Mouse (Mus musculus) midbrain, embryonic 15.5 days (tissue): ENCODE results near the gene Fancd2. TPM values are rescaled to one million over a fixed set of nuclear protein-coding genes. Genes with fewer than 3 reads are reported as not detected.
A peak's percentile ranks its signal among the peaks of the same experiment; 100 is the strongest.

Experiments used
- ATAC-seq: fragments of 200-750 bp; cut with Nextera tagmentation; replicated peaks from 2 replicates; pipeline ENCODE4 v1.8.0; 2017; ENCODE audit warnings: moderate TSS enrichment
- H3K27ac ChIP-seq: fragments of 300-500 bp; sonication (generic); 2 replicates; pipeline ENCODE4 v1.5.1; 2015; ENCODE audit warnings: mild to moderate bottlenecking, inconsistent platforms
- H3K27me3 ChIP-seq: fragments of 300-500 bp; sonication (generic); replicated peaks from 2 replicates; pipeline ENCODE4 v1.6.1; 2015; ENCODE audit warnings: inconsistent platforms
- H3K36me3 ChIP-seq: fragments of 300-500 bp; sonication (generic); replicated peaks from 2 replicates; pipeline ENCODE4 v1.6.1; 2015; ENCODE audit warnings: inconsistent platforms
- H3K4me1 ChIP-seq: fragments of 300-500 bp; sonication (generic); 2 replicates; pipeline ENCODE4 v1.6.1; 2015; ENCODE audit warnings: inconsistent platforms
- H3K4me2 ChIP-seq: fragments of 300-500 bp; sonication (generic); 2 replicates; pipeline ENCODE4 v1.6.1; 2015; ENCODE audit warnings: inconsistent platforms, mild to moderate bottlenecking, moderate library complexity
- H3K4me3 ChIP-seq: fragments of 300-500 bp; sonication (generic); 2 replicates; pipeline ENCODE4 v1.5.1; 2015; ENCODE audit warnings: mild to moderate bottlenecking, inconsistent platforms
- H3K9ac ChIP-seq: fragments of 300-500 bp; sonication (generic); 2 replicates; pipeline ENCODE4 v1.6.1; 2015; ENCODE audit warnings: mild to moderate bottlenecking, inconsistent platforms
- H3K9me3 ChIP-seq: fragments of 300-500 bp; sonication (generic); 2 replicates; pipeline ENCODE4 v1.6.1; 2016; ENCODE audit warnings: inconsistent platforms
- WGBS: fragments of 180-500 bp; shearing (Covaris S2); methylation state at CpG from one replicate; pipeline ENCODE4 v1.1.7; 2015; ENCODE audit warnings: mixed read lengths; 5-methylcytosine and 5-hydroxymethylcytosine counted together
- polyA plus RNA-seq: library from polyadenylated mRNA; unstranded; fragments of >200 nt; fragmentation: Nextera tagmentation; extraction: Ambion mirVana; gene quantifications from 2 replicates; pipeline ENCODE4 v1.2.1, GENCODE M21; 2015

The Fancd2 gene
- polyA plus RNA-seq, 1 experiment from 2014 or later = 2.6 TPM

- ATAC-seq = peak; percentile 92
- Histone ChIP-seq H3K9ac (peak within 1 kb of the TSS; percentile 61), H3K9me3 (no peaks in the 10 kb centered on the region), H3K4me3 (peak within 1 kb of the TSS; percentile 63), H3K27me3 (no peaks in the 10 kb centered on the region), H3K27ac (peak within 1 kb of the TSS; percentile 84), H3K4me2 (peak within 1 kb of the TSS; percentile 62), H3K4me1 (peaks cover 22% of the 10 kb centered on the region), H3K36me3 (peaks cover 6% of the 10 kb centered on the region)
- under 1% methylated on average over 68 of the region's 76 CpGs for WGBS
These were observed 92.7 kb downstream of the Fancd2 start, which contains the start of gene Vhl for GRCm38 (mm10) chr6:113623941-113624751. TSS of gene Vhl (plus strand) at chr6:113623959.

GRCm38 (mm10) chr6:113624989-113625770 lies 93.7 kb downstream of the Fancd2 start:
- Histone ChIP-seq H3K4me3 (peak overlapping the region; percentile 63), H3K27ac (0 out of 2 replicates have a peak overlapping the region, but pooled peaks have one; percentile 84), H3K9me3 (no peaks in the 10 kb centered on the region), H3K9ac (peak overlapping the region; percentile 61; the same call in 1 of the 2 replicates), H3K36me3 (peaks cover 15% of the 10 kb centered on the region), H3K4me1 (peaks cover 22% of the 10 kb centered on the region), H3K4me2 (peak overlapping the region; percentile 62), H3K27me3 (no peaks in the 10 kb centered on the region)
- ATAC-seq = no peak
- WGBS = 37% methylated on average over 5 of the region's 5 CpGs

GRCm38 (mm10) chr6:113630322-113630721 lies 98.8 kb downstream of the Fancd2 start:
- Histone ChIP-seq H3K9me3 (no peaks in the 10 kb centered on the region), H3K4me3 (no peak overlapping the region), H3K4me2 (no peak overlapping the region), H3K27ac (no peak overlapping the region), H3K9ac (no peak overlapping the region), H3K36me3 (peaks cover 27% of the 10 kb centered on the region), H3K27me3 (no peaks in the 10 kb centered on the region), H3K4me1 (peaks cover 11% of the 10 kb centered on the region)
- ATAC-seq = no peak
- WGBS = 88% methylated on average over 5 of the region's 5 CpGs

GRCm38 (mm10) chr6:113632863-113633262 lies 101.4 kb downstream of the Fancd2 start:
- WGBS = 98% methylated on average over 4 of the region's 4 CpGs
- H3K36me3 ChIP-seq = peaks cover 27% of the 10 kb centered on the region

GRCm38 (mm10) chr6:113638302-113639040 lies 107.0 kb downstream of the Fancd2 start, which contains the start of gene Irak2:
TSS of gene Irak2 (plus strand) at chr6:113638467.
- no peaks in the 10 kb centered on the region for H3K27me3 ChIP-seq
- H3K36me3 ChIP-seq = no peaks in the 10 kb centered on the region
- peak within 1 kb of the TSS; percentile 44 for H3K4me3 ChIP-seq
- WGBS = 9% methylated on average over 37 of the region's 37 CpGs
- H3K4me2 ChIP-seq = peak within 1 kb of the TSS; percentile 61
- peaks cover 2% of the 10 kb centered on the region; the same call in 1 of the 2 replicates for H3K4me1 ChIP-seq
- H3K27ac ChIP-seq = no peak within 1 kb of the TSS
- peak within 1 kb of the TSS; percentile 38 for H3K9ac ChIP-seq
- peak; percentile 95 for ATAC-seq
- no peaks in the 10 kb centered on the region for H3K9me3 ChIP-seq

More at GRCm38 (mm10) chr6:113632863-113633262, 101.4 kb downstream of the Fancd2 start:
- Histone ChIP-seq H3K9ac (no peak overlapping the region), H3K4me2 (no peak overlapping the region), H3K9me3 (no peaks in the 10 kb centered on the region), H3K4me1 (no peaks in the 10 kb centered on the region), H3K27me3 (no peaks in the 10 kb centered on the region), H3K27ac (no peak overlapping the region), H3K4me3 (no peak overlapping the region)
- no peak for ATAC-seq

- no peak for ATAC-seq
- H3K27me3 ChIP-seq = no peaks in the 10 kb centered on the region
- no peak overlapping the region for H3K4me3 ChIP-seq
- no peak overlapping the region for H3K27ac ChIP-seq
- WGBS = 87% methylated on average over 4 of the region's 4 CpGs
- no peak overlapping the region for H3K9ac ChIP-seq
- H3K9me3 ChIP-seq = no peaks in the 10 kb centered on the region
- no peak overlapping the region for H3K4me2 ChIP-seq
- no peaks in the 10 kb centered on the region for H3K36me3 ChIP-seq
- peaks cover 2% of the 10 kb centered on the region; the same call in 1 of the 2 replicates for H3K4me1 ChIP-seq
These were observed 107.7 kb downstream of the Fancd2 start for GRCm38 (mm10) chr6:113639201-113639600.

GRCm38 (mm10) chr6:113642605-113643004 lies 111.1 kb downstream of the Fancd2 start:
- peaks cover 2% of the 10 kb centered on the region; the same call in 1 of the 2 replicates for H3K4me1 ChIP-seq
- H3K9ac ChIP-seq = no peak overlapping the region
- WGBS = 87% methylated on average over 8 of the region's 8 CpGs
- ATAC-seq = no peak
- H3K27ac ChIP-seq = no peak overlapping the region
- H3K36me3 ChIP-seq = no peaks in the 10 kb centered on the region
- H3K9me3 ChIP-seq = no peaks in the 10 kb centered on the region
- no peak overlapping the region for H3K4me3 ChIP-seq
- H3K27me3 ChIP-seq = no peaks in the 10 kb centered on the region
- no peak overlapping the region for H3K4me2 ChIP-seq

- Histone ChIP-seq H3K36me3 (no peaks in the 10 kb centered on the region), H3K27me3 (no peaks in the 10 kb centered on the region), H3K27ac (no peak overlapping the region), H3K4me2 (no peak overlapping the region), H3K4me3 (no peak overlapping the region), H3K9me3 (no peaks in the 10 kb centered on the region), H3K4me1 (peaks cover 2% of the 10 kb centered on the region; the same call in 1 of the 2 replicates), H3K9ac (no peak overlapping the region)
- WGBS = 80% methylated on average over 4 of the region's 4 CpGs
- ATAC-seq = no peak
These were observed 111.5 kb downstream of the Fancd2 start for GRCm38 (mm10) chr6:113643021-113643420.

GRCm38 (mm10) chr6:113643967-113644366 lies 112.5 kb downstream of the Fancd2 start:
- Histone ChIP-seq H3K36me3 (no peaks in the 10 kb centered on the region), H3K4me1 (no peaks in the 10 kb centered on the region), H3K4me3 (no peak overlapping the region), H3K27me3 (no peaks in the 10 kb centered on the region), H3K27ac (no peak overlapping the region), H3K9me3 (no peaks in the 10 kb centered on the region), H3K9ac (no peak overlapping the region), H3K4me2 (no peak overlapping the region)
- WGBS = 96% methylated on average over 2 of the region's 2 CpGs
- ATAC-seq = no peak

- WGBS = 83% methylated on average over 8 of the region's 8 CpGs
- Histone ChIP-seq H3K4me3 (no peak overlapping the region), H3K27me3 (no peaks in the 10 kb centered on the region), H3K36me3 (no peaks in the 10 kb centered on the region), H3K9me3 (no peaks in the 10 kb centered on the region), H3K9ac (no peak overlapping the region), H3K4me2 (no peak overlapping the region), H3K27ac (no peak overlapping the region), H3K4me1 (no peaks in the 10 kb centered on the region)
- ATAC-seq = no peak
These were observed 113.3 kb downstream of the Fancd2 start for GRCm38 (mm10) chr6:113644808-113645207.
